Mouse (Mus musculus): Measurements from ENCODE around the gene Trim9.

DNA sequence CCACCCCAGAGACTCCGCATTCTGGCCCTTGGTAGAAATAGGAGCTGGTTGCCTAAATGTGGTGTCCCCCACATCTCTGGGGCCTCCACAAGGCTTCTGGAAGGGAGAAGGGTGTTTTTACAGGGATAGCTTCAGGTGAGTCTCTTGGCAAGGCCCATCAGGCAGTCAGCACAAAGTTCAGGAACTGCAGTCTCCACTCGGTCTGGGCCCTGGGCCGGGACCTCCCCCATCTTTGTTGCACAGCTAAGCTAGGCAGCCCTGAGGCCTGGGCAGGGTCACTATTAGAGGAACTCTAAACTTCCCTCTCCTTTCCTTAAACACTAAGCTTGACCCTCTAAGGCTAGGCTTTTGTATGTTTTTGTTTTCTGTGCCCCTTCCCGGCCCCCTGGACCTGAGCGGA lies 120.8 kb downstream of the Trim9 start:
- TF ChIP-seq CTCF (IDR thresholded peaks at IDR 0.05; ENCODE audit: extremely low read depth, insufficient read depth, low read length) (no peak), POLR2A (IDR thresholded peaks at IDR 0.05; ENCODE audit: extremely low read depth, insufficient read depth, low read length) (no peak)
